In the genomic region with DNA sequence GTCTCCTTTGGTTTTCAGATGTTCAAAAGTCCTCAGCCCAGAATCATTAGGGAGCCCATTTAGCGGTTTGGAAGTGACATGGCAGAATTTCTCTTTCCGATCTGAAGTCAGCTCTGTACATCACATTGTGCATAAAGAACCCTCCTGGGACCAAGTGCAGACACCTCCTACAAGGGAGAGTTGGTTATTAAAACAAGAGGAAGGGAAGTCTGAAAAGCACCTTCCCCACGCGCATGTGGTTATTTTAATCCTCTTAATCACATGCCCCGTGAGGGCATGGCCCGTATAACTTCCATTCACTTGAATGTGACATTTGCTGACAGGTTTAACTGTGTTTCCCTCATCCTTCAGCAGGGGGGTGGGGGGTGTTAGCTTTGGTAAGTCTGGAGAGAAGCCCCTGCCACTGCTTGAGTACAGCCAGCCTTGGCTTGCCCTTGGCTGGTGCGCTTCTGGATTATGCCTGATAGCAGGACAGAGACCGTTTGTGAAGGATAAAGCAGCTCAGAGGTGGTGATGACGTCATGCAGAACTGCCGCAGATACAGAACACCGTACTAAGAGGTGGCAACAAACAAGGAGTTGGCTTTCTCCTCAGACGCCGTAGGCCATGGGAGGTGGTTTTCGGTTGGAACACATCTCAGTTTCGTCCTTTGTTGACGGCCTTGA, we compare ENCODE assay signal across 13 mouse cellular contexts. TPM values are rescaled to one million over a fixed set of nuclear protein-coding genes. Genes with fewer than 3 reads are reported as not detected.
A peak's percentile ranks its signal among the peaks of the same experiment; 100 is the strongest.
DNase-seq lines count a peak whose midpoint lies in the region; ATAC-seq lines count a peak whose summit lies in the region.
"Had no signal": no experiment of that assay in that cellular context is flagged by ENCODE, and none has a peak within 500 bp of the region (broad histone marks: within the 10 kb centered on the region; RNA-seq: fewer than 3 reads in every experiment).

No protein-coding gene starts in this region.

- H3K4me2 ChIP-seq in hindbrain, embryonic 11.5 days (replicated peaks; ENCODE audit: low read depth, low read length), result no peak overlapping the region
- H3K4me2 ChIP-seq in forebrain, embryonic 15.5 days (replicated peaks), result 0 out of 2 replicates have a peak overlapping the region, but pooled peaks have one; percentile 0
- no peak overlapping the region for H3K4me2 ChIP-seq in hindbrain, embryonic 12.5 days (replicated peaks)
- 0 out of 2 replicates have a peak overlapping the region, but pooled peaks have one; percentile 4 for H3K4me2 ChIP-seq in midbrain, embryonic 15.5 days
- H3K4me2 ChIP-seq: liver, embryonic 13.5 days had no signal

- H3K27ac ChIP-seq in hindbrain, embryonic 11.5 days (ENCODE audit: low read depth, low read length), result no peak overlapping the region
- no peak overlapping the region for H3K27ac ChIP-seq in hindbrain, embryonic 10.5 days
- peak overlapping the region; percentile 85 for H3K27ac ChIP-seq in forebrain, embryonic 15.5 days (replicated peaks)
- peak overlapping the region; percentile 9; the same call in 1 of the 2 replicates for H3K27ac ChIP-seq in hindbrain, embryonic 12.5 days
- peak overlapping the region; percentile 72 for H3K27ac ChIP-seq in midbrain, embryonic 15.5 days
- H3K27ac ChIP-seq: liver, embryonic 13.5 days; stomach, postnatal 0 days had no signal

- peak; percentile 29 for ATAC-seq in hindbrain, embryonic 11.5 days (ENCODE audit: low FRiP score)
- peak; percentile 57 for ATAC-seq in forebrain, embryonic 15.5 days (replicated peaks)
- peak; percentile 41 for ATAC-seq in hindbrain, embryonic 12.5 days (ENCODE audit: low FRiP score)
- ATAC-seq in midbrain, embryonic 15.5 days (replicated peaks), result peak; percentile 67
- no peak for ATAC-seq in erythroblast, adult 5-6 weeks (replicated peaks; ENCODE audit: low FRiP score, poor library complexity, severe bottlenecking)
- ATAC-seq: Patski had no signal

- WGBS in hindbrain, embryonic 11.5 days, result 74% methylated on average over 16 of the region's 16 CpGs
- WGBS in hindbrain, embryonic 10.5 days, result 84% methylated on average over 16 of the region's 16 CpGs
- 33% methylated on average over 16 of the region's 16 CpGs for WGBS in forebrain, embryonic 15.5 days
- 70% methylated on average over 16 of the region's 16 CpGs for WGBS in hindbrain, embryonic 12.5 days
- 36% methylated on average over 16 of the region's 16 CpGs for WGBS in midbrain, embryonic 15.5 days

- no peak for DNase-seq in hindbrain, embryonic 11.5 days (ENCODE audit: low spot score)
- no peak for DNase-seq in hindbrain, embryonic 10.5 days (ENCODE audit: low spot score)
- DNase-seq in cerebellum, postnatal 14 days, result no peak
- DNase-seq: cerebellum, adult 9-10 months; liver, embryonic 13.5 days; lung, postnatal 36 days had no signal

- H3K4me1 ChIP-seq in hindbrain, embryonic 11.5 days (replicated peaks; ENCODE audit: control insufficient read depth, insufficient read depth, low read length), result 0 out of 2 replicates have a peak, but pooled peaks cover 3% of the 10 kb centered on the region
- H3K4me1 ChIP-seq in hindbrain, embryonic 10.5 days (replicated peaks), result peaks cover 13% of the 10 kb centered on the region
- peaks cover 28% of the 10 kb centered on the region for H3K4me1 ChIP-seq in forebrain, embryonic 15.5 days
- H3K4me1 ChIP-seq in hindbrain, embryonic 12.5 days, result peaks cover 13% of the 10 kb centered on the region
- peaks cover 19% of the 10 kb centered on the region for H3K4me1 ChIP-seq in midbrain, embryonic 15.5 days
- H3K4me1 ChIP-seq: liver, embryonic 13.5 days had no signal

- no peaks in the 10 kb centered on the region for H3K36me3 ChIP-seq in hindbrain, embryonic 11.5 days (ENCODE audit: control insufficient read depth, insufficient read depth, low read length)
- no peaks in the 10 kb centered on the region for H3K36me3 ChIP-seq in hindbrain, embryonic 10.5 days
- H3K36me3 ChIP-seq in forebrain, embryonic 15.5 days, result no peaks in the 10 kb centered on the region
- no peaks in the 10 kb centered on the region for H3K36me3 ChIP-seq in hindbrain, embryonic 12.5 days
- no peaks in the 10 kb centered on the region for H3K36me3 ChIP-seq in midbrain, embryonic 15.5 days (replicated peaks)
- H3K36me3 ChIP-seq: liver, embryonic 13.5 days had no signal

- H3K9ac ChIP-seq in hindbrain, embryonic 11.5 days (ENCODE audit: low read depth, low read length), result no peak overlapping the region
- no peak overlapping the region for H3K9ac ChIP-seq in forebrain, embryonic 15.5 days (replicated peaks)
- no peak overlapping the region for H3K9ac ChIP-seq in hindbrain, embryonic 12.5 days
- H3K9ac ChIP-seq in midbrain, embryonic 15.5 days, result no peak overlapping the region
- H3K9ac ChIP-seq: liver, embryonic 13.5 days had no signal

- H3K4me3 ChIP-seq in hindbrain, embryonic 11.5 days (ENCODE audit: low read depth, low read length), result no peak overlapping the region
- no peak overlapping the region for H3K4me3 ChIP-seq in hindbrain, embryonic 10.5 days
- no peak overlapping the region for H3K4me3 ChIP-seq in forebrain, embryonic 15.5 days
- H3K4me3 ChIP-seq in hindbrain, embryonic 12.5 days, result no peak overlapping the region
- H3K4me3 ChIP-seq in midbrain, embryonic 15.5 days, result no peak overlapping the region
- H3K4me3 ChIP-seq: liver, embryonic 13.5 days had no signal

- H3K9me3 ChIP-seq in hindbrain, embryonic 11.5 days (ENCODE audit: control insufficient read depth, low read length), result no peaks in the 10 kb centered on the region
- no peaks in the 10 kb centered on the region for H3K9me3 ChIP-seq in hindbrain, embryonic 10.5 days
- no peaks in the 10 kb centered on the region for H3K9me3 ChIP-seq in forebrain, embryonic 15.5 days
- no peaks in the 10 kb centered on the region for H3K9me3 ChIP-seq in hindbrain, embryonic 12.5 days (replicated peaks)
- H3K9me3 ChIP-seq in midbrain, embryonic 15.5 days, result no peaks in the 10 kb centered on the region
- H3K9me3 ChIP-seq: liver, embryonic 13.5 days had no signal

- no peaks in the 10 kb centered on the region for H3K27me3 ChIP-seq in hindbrain, embryonic 11.5 days (ENCODE audit: control insufficient read depth, insufficient read depth, low read length)
- no peaks in the 10 kb centered on the region for H3K27me3 ChIP-seq in hindbrain, embryonic 10.5 days (ENCODE audit: insufficient read depth, poor library complexity, severe bottlenecking)
- no peaks in the 10 kb centered on the region for H3K27me3 ChIP-seq in forebrain, embryonic 15.5 days
- no peaks in the 10 kb centered on the region for H3K27me3 ChIP-seq in hindbrain, embryonic 12.5 days
- no peaks in the 10 kb centered on the region for H3K27me3 ChIP-seq in midbrain, embryonic 15.5 days (replicated peaks)
- H3K27me3 ChIP-seq: liver, embryonic 13.5 days had no signal

RNA-seq across cellular contexts. Expression of a gene that starts 51.5 kb away (rescaled TPM):
- 14.5 and 15.4 TPM in 2 replicates for polyA plus RNA-seq in hindbrain, embryonic 11.5 days (2014; fragmentation: Nextera tagmentation; extraction: Ambion mirVana)
- polyA plus RNA-seq in hindbrain, embryonic 10.5 days (2016; fragmentation: Nextera tagmentation; extraction: Ambion mirVana), result 33.1 and 41.3 TPM in 2 replicates
- 55.7 and 58.0 TPM in 2 replicates for polyA plus RNA-seq in forebrain, embryonic 15.5 days (2015; fragmentation: Nextera tagmentation; extraction: Ambion mirVana)
- polyA plus RNA-seq in hindbrain, embryonic 12.5 days (2016; fragmentation: Nextera tagmentation; extraction: Ambion mirVana), result 40.7 and 42.6 TPM in 2 replicates
- polyA plus RNA-seq in midbrain, embryonic 15.5 days (2015; fragmentation: Nextera tagmentation; extraction: Ambion mirVana), result 72.8 and 73.2 TPM in 2 replicates
- not detected in 2 replicates for total RNA-seq in erythroblast, adult 5-6 weeks (2015; ENCODE audit: low replicate concordance)
- not detected in 2 replicates for total RNA-seq in erythroblast, adult 5-6 weeks (2017; ENCODE audit: low replicate concordance)
- total RNA-seq: hematopoietic stem cell, adult 5-6 weeks had no signal

Comparison
In these comparisons a context has a peak if more than half of its experiments do, and no peak if none do; other contexts are left out.
1. H3K27ac ChIP-seq: peak in forebrain, embryonic 15.5 days (single experiment), hindbrain, embryonic 12.5 days (single experiment) and midbrain, embryonic 15.5 days (single experiment); none in hindbrain, embryonic 11.5 days (single experiment) and hindbrain, embryonic 10.5 days (single experiment).
2. H3K4me2 ChIP-seq: peak in forebrain, embryonic 15.5 days (single experiment) and midbrain, embryonic 15.5 days (single experiment); none in hindbrain, embryonic 11.5 days (single experiment) and hindbrain, embryonic 12.5 days (single experiment).